Mouse (Mus musculus) skeletal muscle tissue, adult 2 months (tissue): ENCODE measurements around the gene Spint1.

ENCODE experiments used
- DNase-seq: peaks from one replicate; pipeline ENCODE4 v3.0.0-alpha.2; 2012; ENCODE audit warnings: low read depth, low spot score

Spint1 gene

GRCm38 (mm10) chr2:119293311-119293710 is 56.1 kb downstream of the Spint1 start:
- DNase-seq, result no peak

GRCm38 (mm10) chr2:119293776-119294390 is 56.7 kb downstream of the Spint1 start:
- no peak for DNase-seq

GRCm38 (mm10) chr2:119294411-119294810 is 57.2 kb downstream of the Spint1 start:
- DNase-seq, result no peak

- no peak for DNase-seq
Measured at GRCm38 (mm10) chr2:119296756-119297155, 59.6 kb downstream of the Spint1 start.

- DNase-seq, result no peak
Measured at GRCm38 (mm10) chr2:119297506-119297905, 60.3 kb downstream of the Spint1 start.

- peak; percentile 42 for DNase-seq
Measured at GRCm38 (mm10) chr2:119298330-119298729, 61.2 kb downstream of the Spint1 start.

- DNase-seq, result no peak
Measured at GRCm38 (mm10) chr2:119298839-119299238, 61.7 kb downstream of the Spint1 start.
